Mouse (Mus musculus): ENCODE results near the gene Rnls. TPM values are rescaled to one million over a fixed set of nuclear protein-coding genes. Genes with fewer than 3 reads are reported as not detected.
A peak's percentile ranks its signal among the peaks of the same experiment; 100 is the strongest.

Gene Rnls
- polyA plus RNA-seq, 1 experiment from 2014 or later: 6.3 TPM

DNA sequence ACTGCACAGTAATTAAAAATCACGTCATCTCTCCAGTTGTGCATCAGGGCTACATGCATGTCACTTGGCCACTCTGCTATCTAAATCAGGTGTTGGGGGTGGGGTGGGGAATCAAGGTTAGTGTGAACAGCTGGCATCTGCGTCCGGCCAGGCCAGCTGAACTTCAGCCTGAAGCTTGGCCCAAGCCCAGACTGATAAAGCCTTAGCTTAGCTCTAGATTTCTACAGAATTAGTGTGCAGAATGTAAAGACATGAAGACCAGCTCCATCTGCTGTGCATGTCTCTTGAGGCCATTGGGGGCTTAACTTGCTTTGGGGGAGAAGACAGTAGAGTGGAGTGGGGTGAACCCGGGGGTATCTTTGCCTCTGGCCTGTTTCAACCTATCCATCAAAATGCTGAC is 292.1 kb downstream of the Rnls start:
- Histone ChIP-seq H3K4me3 (replicated peaks; ENCODE audit: low read length) (no peak overlapping the region), H3K27ac (ENCODE audit: low read length) (no peak overlapping the region), H3K36me3 (ENCODE audit: control insufficient read depth, insufficient read depth, low read length) (no peaks in the 10 kb centered on the region), H3K4me1 (ENCODE audit: control insufficient read depth, insufficient read depth, low read length) (peaks cover 20% of the 10 kb centered on the region), H3K4me2 (ENCODE audit: low read depth, low read length) (no peak overlapping the region), H3K9ac (ENCODE audit: low read length) (no peak overlapping the region), H3K9me3 (replicated peaks; ENCODE audit: control insufficient read depth, low read length) (no peaks in the 10 kb centered on the region), H3K27me3 (ENCODE audit: control insufficient read depth, insufficient read depth, low read length) (no peaks in the 10 kb centered on the region)
- ATAC-seq (ENCODE audit: insufficient read depth, low FRiP score): peak; percentile 54; the same call in 1 of the 2 replicates
- WGBS: 43% methylated on average over 4 of the region's 4 CpGs

DNA sequence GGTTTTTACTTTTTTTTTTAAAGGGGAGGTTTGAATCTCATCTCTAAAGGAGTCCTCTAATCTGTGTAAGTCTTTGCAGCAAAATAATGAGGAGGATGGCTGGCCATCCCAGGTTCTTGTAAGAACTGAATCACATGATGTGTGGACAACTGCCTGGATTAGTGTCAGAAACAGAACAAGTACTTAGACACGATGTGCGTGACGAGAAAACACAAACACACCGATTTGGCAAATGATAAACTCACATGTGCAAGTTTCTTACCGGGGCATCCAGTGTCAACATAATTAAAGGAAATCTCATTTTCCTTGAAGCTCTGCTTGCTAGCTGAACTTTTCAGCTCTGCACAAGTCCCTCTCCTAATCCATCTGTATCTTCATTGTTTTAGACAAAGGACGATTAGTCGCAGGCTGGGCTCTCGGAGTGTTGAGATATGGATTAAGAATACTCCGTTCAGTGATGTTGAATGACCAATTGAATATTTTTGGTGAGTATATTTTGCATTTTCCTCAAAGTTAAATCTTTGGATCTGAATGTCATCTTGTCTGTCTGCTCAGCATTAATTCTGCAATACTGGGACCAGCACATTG is 292.8 kb downstream of the Rnls start:
- no peak overlapping the region for H3K4me3 ChIP-seq (replicated peaks; ENCODE audit: low read length)
- H3K27ac ChIP-seq (ENCODE audit: low read length): no peak overlapping the region
- H3K4me2 ChIP-seq (ENCODE audit: low read depth, low read length): no peak overlapping the region
- H3K27me3 ChIP-seq (ENCODE audit: control insufficient read depth, insufficient read depth, low read length): no peaks in the 10 kb centered on the region
- 62% methylated on average over 9 of the region's 9 CpGs for WGBS
- peaks cover 20% of the 10 kb centered on the region for H3K4me1 ChIP-seq (ENCODE audit: control insufficient read depth, insufficient read depth, low read length)
- no peak for ATAC-seq (ENCODE audit: insufficient read depth, low FRiP score)
- H3K9me3 ChIP-seq (replicated peaks; ENCODE audit: control insufficient read depth, low read length): no peaks in the 10 kb centered on the region
- H3K9ac ChIP-seq (ENCODE audit: low read length): no peak overlapping the region
- H3K36me3 ChIP-seq (ENCODE audit: control insufficient read depth, insufficient read depth, low read length): no peaks in the 10 kb centered on the region

DNA sequence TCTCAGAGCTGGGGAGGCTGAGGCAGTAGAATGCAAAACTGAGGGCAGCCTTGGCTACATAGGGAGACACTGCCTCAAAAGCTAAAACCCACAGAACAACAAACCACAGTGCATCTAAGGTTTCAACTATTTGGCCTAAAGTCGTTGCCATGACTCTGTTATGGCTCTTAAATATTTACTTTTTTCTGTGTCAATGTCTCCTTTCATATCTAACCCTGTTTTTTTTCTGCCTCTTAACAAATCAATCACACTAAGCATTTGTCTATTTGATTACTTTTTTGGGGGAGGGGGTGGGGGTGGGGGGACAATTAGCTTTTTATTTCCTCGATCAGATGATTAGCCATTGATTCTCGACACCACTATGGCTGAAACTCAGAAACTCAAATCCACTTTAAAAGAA is 294.4 kb downstream of the Rnls start:
- Histone ChIP-seq H3K9ac (ENCODE audit: low read length) (no peak overlapping the region), H3K4me2 (ENCODE audit: low read depth, low read length) (no peak overlapping the region), H3K27ac (ENCODE audit: low read length) (no peak overlapping the region), H3K27me3 (ENCODE audit: control insufficient read depth, insufficient read depth, low read length) (no peaks in the 10 kb centered on the region), H3K4me3 (replicated peaks; ENCODE audit: low read length) (no peak overlapping the region), H3K4me1 (ENCODE audit: control insufficient read depth, insufficient read depth, low read length) (peaks cover 17% of the 10 kb centered on the region), H3K36me3 (ENCODE audit: control insufficient read depth, insufficient read depth, low read length) (no peaks in the 10 kb centered on the region), H3K9me3 (replicated peaks; ENCODE audit: control insufficient read depth, low read length) (no peaks in the 10 kb centered on the region)
- 41% methylated on average over 3 of the region's 3 CpGs for WGBS
- ATAC-seq (ENCODE audit: insufficient read depth, low FRiP score): no peak

DNA sequence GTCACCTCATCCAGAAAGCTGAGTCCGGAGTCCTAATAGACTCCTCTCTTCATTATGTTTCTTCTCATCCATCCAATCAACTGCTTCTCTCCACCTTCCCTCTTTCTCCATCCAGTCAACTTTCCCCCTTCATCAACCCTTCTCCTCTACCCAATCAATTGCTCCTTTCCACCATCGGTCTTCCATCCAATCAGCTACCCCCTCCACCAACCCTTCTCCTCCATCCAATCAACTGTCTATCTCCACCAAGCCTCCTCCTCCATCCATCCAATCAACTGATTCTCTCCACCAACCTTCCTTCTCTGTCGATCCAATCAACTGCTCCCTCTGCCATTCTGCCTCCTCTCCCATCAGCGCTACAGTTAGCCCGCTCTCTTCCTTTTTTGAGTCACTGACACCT is 295.5 kb downstream of the Rnls start:
- Histone ChIP-seq H3K4me1 (ENCODE audit: control insufficient read depth, insufficient read depth, low read length) (peaks cover 14% of the 10 kb centered on the region), H3K9me3 (replicated peaks; ENCODE audit: control insufficient read depth, low read length) (no peaks in the 10 kb centered on the region), H3K36me3 (ENCODE audit: control insufficient read depth, insufficient read depth, low read length) (no peaks in the 10 kb centered on the region), H3K4me3 (replicated peaks; ENCODE audit: low read length) (no peak overlapping the region), H3K27me3 (ENCODE audit: control insufficient read depth, insufficient read depth, low read length) (no peaks in the 10 kb centered on the region), H3K9ac (ENCODE audit: low read length) (no peak overlapping the region), H3K4me2 (ENCODE audit: low read depth, low read length) (no peak overlapping the region), H3K27ac (ENCODE audit: low read length) (no peak overlapping the region)
- no peak for ATAC-seq (ENCODE audit: insufficient read depth, low FRiP score)
- 97% methylated on average over 5 of the region's 5 CpGs for WGBS

DNA sequence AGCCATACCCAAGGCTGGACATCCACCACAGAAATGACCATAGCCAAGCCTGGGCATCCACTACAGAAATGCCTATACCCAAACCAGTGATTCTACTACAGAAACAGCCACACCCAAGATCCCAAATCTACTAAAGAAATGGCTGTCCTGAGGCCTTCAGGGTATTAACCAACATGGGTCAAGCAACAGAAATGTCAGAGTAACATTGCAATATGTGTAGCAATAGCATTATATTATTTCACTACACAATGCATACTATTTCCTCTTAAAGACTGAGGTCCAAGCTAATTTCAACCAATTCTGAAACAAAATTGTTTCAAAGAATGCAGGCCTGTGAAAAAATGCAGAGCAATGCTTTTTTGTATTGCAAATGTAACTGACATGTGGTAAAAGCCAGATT is 299.5 kb downstream of the Rnls start:
- H3K4me3 ChIP-seq (replicated peaks; ENCODE audit: low read length): no peak overlapping the region
- H3K9me3 ChIP-seq (replicated peaks; ENCODE audit: control insufficient read depth, low read length): no peaks in the 10 kb centered on the region
- H3K27ac ChIP-seq (ENCODE audit: low read length): no peak overlapping the region
- no peak overlapping the region for H3K4me2 ChIP-seq (ENCODE audit: low read depth, low read length)
- ATAC-seq (ENCODE audit: insufficient read depth, low FRiP score): no peak
- no peaks in the 10 kb centered on the region for H3K27me3 ChIP-seq (ENCODE audit: control insufficient read depth, insufficient read depth, low read length)
- no peaks in the 10 kb centered on the region for H3K36me3 ChIP-seq (ENCODE audit: control insufficient read depth, insufficient read depth, low read length)
- H3K9ac ChIP-seq (ENCODE audit: low read length): no peak overlapping the region
- H3K4me1 ChIP-seq (ENCODE audit: control insufficient read depth, insufficient read depth, low read length): 0 out of 2 replicates have a peak, but pooled peaks cover 5% of the 10 kb centered on the region

DNA sequence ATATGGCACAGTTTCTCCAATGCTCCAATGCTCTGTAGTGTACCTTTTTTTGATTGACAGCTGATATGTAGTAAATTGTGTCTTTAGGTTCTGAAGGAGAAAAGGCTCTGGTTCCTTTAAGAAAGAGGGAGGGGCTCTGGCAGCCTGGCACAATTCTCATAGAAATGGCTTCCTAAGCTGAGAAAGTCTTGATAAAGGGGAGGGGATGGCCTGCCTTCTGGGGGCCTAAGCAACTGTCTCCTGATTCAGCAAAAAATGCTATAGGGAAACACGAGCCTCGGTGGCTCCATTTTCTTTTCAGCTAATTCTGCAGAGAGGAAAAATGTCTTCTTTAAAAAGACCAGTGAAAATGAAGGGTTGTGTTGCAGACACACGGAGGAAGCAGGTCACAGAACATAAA is 300.8 kb downstream of the Rnls start:
- ATAC-seq (ENCODE audit: insufficient read depth, low FRiP score): no peak

DNA sequence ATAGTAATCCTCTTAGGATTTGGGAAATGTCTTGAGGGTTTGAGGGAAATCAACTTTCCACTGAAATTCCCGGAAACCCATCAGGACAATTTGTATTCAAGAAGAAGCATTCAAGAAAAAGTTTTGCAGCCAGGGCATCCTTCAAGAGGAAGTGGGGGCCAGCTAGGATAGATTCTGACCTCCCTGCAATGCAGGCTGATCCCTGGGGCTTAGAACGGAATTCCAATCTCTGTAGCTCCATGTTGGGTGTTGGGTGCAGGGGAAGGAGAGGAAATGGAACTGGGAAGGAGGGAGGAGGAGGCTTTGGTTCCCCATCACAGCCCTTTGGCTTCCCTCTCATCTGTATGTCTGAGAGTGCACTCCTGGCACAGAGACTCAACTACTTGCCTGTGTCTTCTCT is 303.2 kb downstream of the Rnls start:
- H3K27ac ChIP-seq (ENCODE audit: low read length): no peak overlapping the region
- H3K4me3 ChIP-seq (replicated peaks; ENCODE audit: low read length): no peak overlapping the region
- no peak for ATAC-seq (ENCODE audit: insufficient read depth, low FRiP score)
- no peaks in the 10 kb centered on the region for H3K9me3 ChIP-seq (replicated peaks; ENCODE audit: control insufficient read depth, low read length)
- H3K27me3 ChIP-seq (ENCODE audit: control insufficient read depth, insufficient read depth, low read length): no peaks in the 10 kb centered on the region
- 70% methylated on average over 2 of the region's 2 CpGs for WGBS
- H3K4me2 ChIP-seq (ENCODE audit: low read depth, low read length): no peak overlapping the region
- H3K36me3 ChIP-seq (ENCODE audit: control insufficient read depth, insufficient read depth, low read length): no peaks in the 10 kb centered on the region
- H3K9ac ChIP-seq (ENCODE audit: low read length): no peak overlapping the region
- H3K4me1 ChIP-seq (ENCODE audit: control insufficient read depth, insufficient read depth, low read length): 0 out of 2 replicates have a peak, but pooled peaks cover 5% of the 10 kb centered on the region

More for the DNA sequence above, 300.8 kb downstream of the Rnls start:
- Histone ChIP-seq H3K36me3 (ENCODE audit: control insufficient read depth, insufficient read depth, low read length) (no peaks in the 10 kb centered on the region), H3K27me3 (ENCODE audit: control insufficient read depth, insufficient read depth, low read length) (no peaks in the 10 kb centered on the region), H3K4me2 (ENCODE audit: low read depth, low read length) (no peak overlapping the region), H3K27ac (ENCODE audit: low read length) (no peak overlapping the region), H3K9ac (ENCODE audit: low read length) (no peak overlapping the region), H3K4me3 (replicated peaks; ENCODE audit: low read length) (no peak overlapping the region), H3K9me3 (replicated peaks; ENCODE audit: control insufficient read depth, low read length) (no peaks in the 10 kb centered on the region), H3K4me1 (ENCODE audit: control insufficient read depth, insufficient read depth, low read length) (0 out of 2 replicates have a peak, but pooled peaks cover 5% of the 10 kb centered on the region)
- WGBS: 33% methylated on average over 3 of the region's 3 CpGs

DNA sequence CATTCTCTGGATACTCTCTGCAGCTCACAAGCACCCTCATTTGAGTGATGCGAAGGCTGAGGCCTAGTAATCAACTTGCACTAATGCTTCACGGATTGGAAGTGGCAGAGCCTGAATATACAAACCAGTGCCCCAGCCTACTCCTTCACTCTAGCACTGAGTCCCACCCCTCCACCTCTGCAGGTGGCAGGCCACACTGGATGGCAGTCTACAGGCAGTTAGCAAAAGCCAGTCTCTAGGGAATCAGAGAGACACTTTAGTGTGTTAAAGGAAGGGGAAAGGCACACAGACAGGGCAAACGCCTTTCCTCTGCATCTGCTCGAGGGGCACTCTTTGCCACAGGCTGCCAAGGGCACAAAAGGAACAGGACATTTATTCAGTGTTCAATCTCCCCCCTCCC is 304.1 kb downstream of the Rnls start:
- H3K9ac ChIP-seq (ENCODE audit: low read length): no peak overlapping the region
- no peaks in the 10 kb centered on the region for H3K9me3 ChIP-seq (replicated peaks; ENCODE audit: control insufficient read depth, low read length)
- H3K36me3 ChIP-seq (ENCODE audit: control insufficient read depth, insufficient read depth, low read length): no peaks in the 10 kb centered on the region
- WGBS: 70% methylated on average over 4 of the region's 4 CpGs
- no peak for ATAC-seq (ENCODE audit: insufficient read depth, low FRiP score)
- 0 out of 2 replicates have a peak, but pooled peaks cover 5% of the 10 kb centered on the region for H3K4me1 ChIP-seq (ENCODE audit: control insufficient read depth, insufficient read depth, low read length)
- H3K4me3 ChIP-seq (replicated peaks; ENCODE audit: low read length): no peak overlapping the region
- no peak overlapping the region for H3K27ac ChIP-seq (ENCODE audit: low read length)
- no peaks in the 10 kb centered on the region for H3K27me3 ChIP-seq (ENCODE audit: control insufficient read depth, insufficient read depth, low read length)
- no peak overlapping the region for H3K4me2 ChIP-seq (ENCODE audit: low read depth, low read length)
